Mouse (Mus musculus) regulatory T cell (primary cell): Measurements from ENCODE around the gene Cradd.

Experiments
- in situ Hi-C: fragments of 300-600 bp; cut with MboI, MseI; formaldehyde crosslinking; loops from one replicate; pipeline ENCODE4 v1.15.1; 2025; ENCODE audit warnings: high pct_unique_total_duplicates

Gene Cradd

DNA sequence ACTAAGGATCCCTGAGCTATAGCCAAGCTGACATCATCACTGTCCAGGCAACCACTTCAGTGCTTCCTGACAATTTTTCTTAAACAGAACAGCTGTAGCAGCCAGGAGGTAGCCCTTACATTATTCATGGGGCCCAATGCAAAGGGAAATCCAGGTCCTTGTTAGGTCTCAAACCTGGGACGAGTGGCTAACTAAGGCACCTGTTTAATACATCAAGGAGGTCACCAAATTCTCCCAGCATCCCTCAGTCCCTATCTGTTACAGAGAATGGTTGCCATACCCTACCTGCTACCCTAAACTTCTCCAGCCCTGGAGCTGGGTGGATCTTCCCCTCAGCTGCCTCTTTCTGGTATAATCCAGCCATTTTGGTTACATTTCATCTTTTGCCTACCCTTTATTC is 10.9 kb upstream of the Cradd start:
- in situ Hi-C loops = no loop called here

DNA sequence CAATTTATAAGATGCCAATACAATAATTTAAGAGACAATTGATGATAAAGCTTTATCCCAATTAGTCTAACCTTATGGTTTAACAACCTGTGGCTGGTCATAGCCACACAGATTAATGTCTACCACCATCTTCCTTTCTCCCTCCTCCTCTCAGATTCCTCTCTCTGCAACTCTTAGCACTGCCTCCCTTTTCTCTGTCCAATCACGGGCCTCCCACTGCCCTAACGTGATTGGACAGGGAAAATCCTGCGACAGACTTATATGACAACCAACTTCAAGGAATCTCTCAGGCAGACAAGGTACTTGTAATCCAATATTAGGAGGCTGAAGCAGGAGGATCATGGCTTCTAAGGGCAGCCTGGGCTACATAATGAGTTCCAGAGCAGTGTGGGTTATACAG is 8.7 kb upstream of the Cradd start:
- in situ Hi-C loops = no loop called here

DNA sequence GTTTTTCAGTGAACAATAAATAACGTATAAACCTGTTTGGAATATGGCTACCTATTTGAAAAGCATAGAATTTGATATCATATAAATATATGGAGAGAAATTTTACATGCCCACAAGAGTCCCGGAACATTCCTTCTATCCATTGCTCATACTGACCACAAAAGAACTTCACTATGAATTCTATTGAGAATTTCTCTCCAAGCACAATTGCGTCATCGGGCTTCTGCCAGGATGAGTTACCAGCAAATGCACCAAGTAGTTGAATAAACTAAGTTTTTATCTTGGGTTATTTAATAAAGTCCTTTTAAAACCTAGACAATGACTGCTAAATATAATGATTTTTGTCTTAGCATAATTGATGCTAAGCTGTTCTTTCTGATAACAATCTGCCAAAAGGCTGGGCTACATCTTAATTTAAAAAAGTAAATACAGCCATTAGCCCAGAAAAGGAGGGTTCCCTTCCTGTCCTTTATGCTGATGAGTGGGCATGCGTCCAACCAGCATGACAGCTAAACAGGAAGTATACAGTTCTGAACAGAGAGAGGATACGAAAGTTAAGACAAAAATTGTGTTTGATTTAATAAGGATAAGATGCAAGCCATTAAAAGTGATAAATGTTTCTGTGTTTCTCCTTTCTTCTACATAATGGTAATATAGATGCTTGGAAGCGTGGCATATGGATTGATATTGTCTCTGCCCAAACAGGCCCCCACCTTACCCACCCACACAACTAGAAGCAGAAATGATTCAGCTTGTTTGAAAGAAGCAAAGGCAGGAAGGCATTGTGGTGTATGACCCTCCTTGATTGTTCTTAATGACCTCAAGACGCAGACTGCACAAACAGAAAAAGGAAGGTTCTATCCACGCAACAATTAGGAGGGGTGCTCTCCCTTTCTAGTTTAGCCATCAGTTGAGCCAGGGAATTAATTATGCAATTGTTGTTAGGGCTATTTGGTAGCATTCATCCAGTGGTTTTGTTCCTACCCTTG is 6.7 kb upstream of the Cradd start:
- in situ Hi-C loops = no loop called here

DNA sequence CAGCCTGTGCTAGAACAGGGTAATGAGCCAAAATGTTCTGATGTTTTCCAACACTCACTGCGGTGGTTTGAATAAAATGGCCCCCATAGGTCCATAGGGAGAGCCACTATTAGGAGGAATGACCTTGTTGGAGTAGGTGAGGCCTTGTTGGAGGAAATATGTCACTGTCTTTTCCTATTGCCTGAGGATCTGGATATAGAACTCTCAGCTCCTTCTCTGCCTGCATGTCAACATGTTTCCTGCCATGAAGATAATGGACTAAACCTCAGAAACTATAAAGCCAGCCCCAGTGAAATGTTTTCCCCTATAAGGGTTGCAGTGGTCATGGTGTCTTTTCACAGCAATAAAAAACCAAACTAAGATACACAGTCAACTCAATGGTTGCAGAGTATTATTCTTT is 6.0 kb upstream of the Cradd start:
- in situ Hi-C loops = no loop called here

DNA sequence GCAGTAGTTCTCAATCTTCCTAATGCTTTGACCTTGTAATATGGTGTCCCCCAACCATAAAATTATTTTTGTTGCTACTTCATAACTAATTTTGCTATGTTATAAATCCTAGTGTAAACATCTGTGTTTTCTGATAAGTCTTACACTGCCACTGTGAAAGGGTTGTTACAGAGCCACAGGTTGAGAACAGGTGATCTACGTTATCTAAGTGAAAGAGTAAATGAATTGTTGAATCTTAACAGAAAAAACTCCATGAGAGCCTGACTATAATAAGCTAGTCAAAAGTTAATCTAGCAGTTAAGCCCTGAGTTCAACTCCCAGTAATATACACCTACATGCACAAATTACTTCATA is 322 bp upstream of the Cradd start:
- in situ Hi-C loops = loop anchor here (5.0 kb wide), 2 partner anchors 62 to 93 kb away; partner anchors contain the start of gene Socs2

DNA sequence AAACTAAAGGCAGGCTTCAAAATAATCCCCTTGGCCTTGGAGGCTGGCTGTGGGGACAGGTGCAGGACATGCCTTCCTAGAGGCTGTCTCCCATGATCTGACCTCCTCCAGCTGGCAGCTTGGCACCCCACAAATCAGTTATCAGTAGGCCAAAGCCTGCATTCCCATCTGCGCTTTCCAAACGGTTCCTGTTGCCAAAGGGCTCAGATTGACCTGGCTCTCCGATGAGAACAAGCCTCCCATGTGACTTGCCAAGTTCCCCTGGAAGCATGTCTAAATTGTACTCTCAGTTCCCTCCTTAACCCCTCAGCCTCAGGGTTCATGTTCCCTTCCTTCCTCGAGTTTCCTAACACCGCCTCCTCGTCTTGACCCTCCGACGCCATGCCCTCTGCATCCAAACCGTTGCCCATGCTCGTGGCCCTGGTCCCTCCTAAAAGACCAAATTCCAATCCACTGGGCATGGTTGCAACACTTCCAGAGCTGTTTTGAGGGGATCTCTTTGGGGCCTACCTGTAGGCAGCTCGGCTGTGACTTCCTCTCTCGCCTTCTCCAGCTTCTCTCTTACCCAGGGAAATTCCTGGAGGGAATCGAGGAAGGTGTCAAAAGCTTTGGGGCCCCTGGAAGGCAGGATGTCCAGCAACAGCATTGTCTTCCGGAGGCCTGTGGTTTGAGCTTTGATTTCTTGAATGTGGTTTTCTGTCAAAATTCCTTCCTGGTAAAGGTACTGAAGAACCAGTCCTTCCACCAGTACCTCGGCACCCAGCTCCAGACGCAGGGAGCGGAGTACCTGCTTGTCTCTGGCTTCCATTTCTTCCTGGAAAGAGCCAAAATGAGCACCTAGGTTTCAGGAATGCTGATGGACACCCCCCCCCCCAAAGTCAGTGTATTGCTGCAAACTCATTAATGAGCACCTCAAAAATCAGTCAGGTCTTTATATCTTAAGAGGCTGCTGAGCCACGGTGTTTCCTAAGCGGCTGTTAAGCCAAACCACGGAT is 1.6 kb downstream of the Cradd start:
- in situ Hi-C loops = loop anchor here (5.0 kb wide), 2 partner anchors 60 to 95 kb away; partner anchors contain the start of gene Socs2

DNA sequence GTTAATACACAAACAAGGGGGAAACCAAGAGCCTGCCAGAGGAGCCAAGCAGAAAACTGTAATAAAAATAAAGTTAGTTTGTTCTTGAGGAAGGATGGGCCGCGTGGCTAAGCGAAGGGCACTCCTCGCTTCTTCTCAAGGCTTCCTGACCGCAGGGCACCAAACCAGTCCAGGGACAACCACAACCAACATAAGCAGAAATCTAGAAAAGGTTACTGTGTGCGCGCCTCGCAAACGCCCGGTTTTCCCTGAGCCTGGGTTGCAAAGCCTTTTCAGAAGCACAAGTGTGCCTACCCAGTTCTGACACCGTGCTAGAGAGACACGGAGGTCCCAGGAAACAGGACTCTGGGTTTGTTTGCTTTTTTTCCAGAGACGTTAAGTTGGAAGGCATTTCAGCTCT is 4.9 kb downstream of the Cradd start:
- in situ Hi-C loops = no loop called here

DNA sequence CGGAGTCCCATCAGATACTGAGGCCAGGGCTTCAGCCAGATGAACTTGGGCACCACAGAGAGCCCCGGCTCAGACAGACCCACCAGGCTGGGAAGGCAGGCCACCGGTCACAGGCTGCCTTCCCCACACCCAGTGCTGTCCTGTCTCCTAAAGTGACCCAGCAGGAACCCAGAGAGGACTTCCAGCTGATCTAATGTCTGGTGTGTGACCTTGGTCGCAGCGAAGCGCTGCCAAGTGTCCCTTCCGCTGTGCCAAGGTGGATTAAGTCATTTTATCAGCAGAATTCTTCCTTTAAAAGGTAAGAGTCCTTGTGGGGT is 5.6 kb downstream of the Cradd start:
- in situ Hi-C loops = no loop called here

DNA sequence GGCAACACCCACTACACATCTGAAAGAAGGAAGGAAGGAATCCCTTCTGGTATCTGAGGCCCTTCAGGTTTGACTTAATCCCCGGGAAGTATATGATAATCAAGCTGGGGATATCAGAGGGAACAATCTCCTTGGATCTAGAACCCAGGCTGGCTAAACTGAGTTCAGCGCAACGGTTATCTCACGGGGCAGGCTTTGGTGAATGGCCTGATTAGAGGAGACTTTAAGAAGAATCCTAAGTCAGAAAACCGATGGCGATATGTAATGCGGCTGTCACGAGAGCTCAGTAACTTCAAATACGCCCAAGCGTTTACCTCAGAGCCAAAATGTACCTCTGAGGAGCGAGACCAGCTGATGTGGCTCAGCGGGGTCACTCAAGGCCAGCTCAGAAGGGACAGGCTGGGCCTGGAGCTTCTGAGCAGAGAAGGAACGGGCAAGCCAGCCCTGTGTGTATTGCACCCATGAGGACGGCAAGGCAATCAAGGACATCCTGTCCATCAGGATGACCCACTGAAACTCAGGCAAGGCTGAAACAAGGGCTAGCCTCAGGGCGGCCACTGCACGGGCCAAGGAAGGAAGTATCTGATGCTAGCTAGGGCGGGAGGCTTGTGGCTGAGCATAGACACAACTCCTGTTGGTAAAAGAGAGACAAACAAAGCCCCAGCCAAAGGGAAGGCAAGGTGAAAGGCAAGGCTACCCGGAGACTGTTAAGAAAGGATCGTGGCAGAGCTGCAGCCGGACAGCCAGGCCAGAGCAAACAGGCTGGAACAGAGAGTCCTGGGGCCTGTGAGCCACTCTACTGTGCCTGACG is 6.1 kb downstream of the Cradd start:
- in situ Hi-C loops = no loop called here

DNA sequence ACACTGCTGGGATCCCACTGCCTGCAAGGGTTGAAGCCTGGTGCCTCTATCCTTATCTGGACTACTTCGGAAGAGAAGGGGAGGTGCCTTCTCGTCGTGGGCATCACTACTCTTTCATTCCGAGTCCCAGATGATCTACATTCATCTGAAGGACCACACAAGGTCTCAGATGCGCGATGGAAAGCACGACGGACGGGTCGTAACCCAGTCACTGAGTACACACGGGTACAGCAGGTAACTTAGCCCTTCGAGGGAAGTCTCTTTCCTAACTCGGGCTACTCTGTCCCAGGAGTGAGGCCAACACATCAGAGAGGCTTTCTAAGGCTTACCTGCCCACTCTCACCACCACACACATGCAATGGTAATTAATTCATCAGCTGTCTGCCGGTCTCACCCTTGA is 6.8 kb downstream of the Cradd start:
- in situ Hi-C loops = no loop called here

DNA sequence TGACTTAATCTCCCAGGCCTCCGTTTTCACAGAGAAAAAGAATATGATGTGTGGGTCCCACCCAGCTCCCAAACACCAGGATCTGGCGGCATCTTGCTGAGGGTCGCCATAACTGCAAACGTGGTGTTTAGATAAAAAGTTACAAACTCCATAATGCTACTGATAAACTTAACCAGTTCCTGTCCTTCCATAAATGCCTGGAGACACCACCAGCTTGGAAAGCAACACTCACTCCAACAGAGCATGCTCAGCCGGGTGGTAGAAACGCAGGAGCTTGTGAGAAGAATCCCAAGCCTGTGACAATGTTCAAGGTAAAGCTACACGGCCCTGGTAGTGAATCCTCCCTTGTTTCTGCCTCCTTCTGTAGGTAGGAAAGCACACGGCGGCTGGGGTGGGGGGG is 7.3 kb downstream of the Cradd start:
- in situ Hi-C loops = no loop called here

DNA sequence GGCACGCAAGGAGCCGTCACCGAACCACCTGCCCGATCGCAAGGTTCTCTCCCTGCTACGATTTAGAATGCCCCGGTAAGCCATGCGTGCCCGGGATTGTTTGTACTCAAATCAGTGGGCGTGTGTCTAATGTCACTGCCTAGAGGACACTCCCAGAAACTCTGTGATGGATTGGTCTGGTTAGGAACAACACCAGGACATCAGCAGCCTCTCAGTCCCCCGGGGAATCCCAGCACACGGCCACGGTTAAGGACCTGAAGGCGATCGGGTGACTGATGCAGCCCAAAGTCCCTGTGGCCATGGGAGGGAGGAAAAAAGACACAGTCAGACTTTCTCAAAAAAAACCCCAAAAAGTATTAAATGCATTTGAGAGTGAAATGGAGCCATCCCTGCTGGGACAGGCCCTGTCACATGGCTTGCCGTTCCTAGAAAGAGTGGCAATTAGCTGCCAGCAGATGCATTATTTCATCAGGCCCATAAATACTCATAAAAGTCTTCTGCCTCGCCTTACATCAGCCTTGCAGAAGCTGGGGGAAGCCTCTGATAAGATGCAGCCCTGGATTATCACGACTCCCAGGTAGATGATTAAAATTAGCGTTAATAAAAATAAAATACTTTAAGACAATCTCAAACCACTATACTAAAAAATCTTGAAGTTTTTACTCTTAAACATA is 8.0 kb downstream of the Cradd start:
- in situ Hi-C loops = no loop called here

DNA sequence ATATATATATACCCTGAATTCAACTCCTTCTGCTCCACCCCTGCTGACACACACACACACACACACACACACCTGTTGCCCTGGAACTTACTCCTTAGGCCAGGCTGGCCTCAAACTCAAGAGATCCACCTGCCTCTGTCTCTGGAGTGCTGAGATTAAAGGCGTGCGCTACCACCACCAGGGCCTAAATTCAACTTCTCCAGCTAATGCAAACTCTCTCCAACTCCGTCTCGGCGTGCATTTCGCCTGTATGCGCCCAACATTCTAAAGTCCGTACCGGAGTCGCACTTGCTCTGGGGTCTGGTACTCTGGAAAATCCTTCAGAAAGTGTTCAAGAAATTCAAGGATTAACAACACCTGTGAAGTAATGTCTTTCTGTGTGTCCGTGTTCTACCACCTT is 8.6 kb downstream of the Cradd start:
- in situ Hi-C loops = no loop called here

DNA sequence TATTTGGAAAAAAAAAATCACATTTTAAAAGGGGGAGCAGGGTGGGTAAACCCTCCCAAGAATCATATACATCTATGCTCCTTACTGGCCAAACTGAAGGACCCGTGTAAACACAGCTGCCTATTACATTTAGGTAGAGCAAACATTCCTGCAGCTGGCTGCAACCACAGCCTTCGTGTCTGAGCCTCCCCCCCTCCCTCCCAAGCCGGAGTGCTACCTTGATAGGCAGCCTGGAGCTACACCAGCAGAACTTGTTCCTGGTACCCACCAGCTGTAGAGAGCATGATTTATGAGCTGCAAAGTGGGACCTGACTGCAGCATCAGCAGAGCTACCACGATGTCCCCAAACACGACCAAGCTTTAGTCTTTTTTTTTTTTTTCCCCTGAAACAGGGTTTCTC is 9.9 kb downstream of the Cradd start:
- in situ Hi-C loops = no loop called here

DNA sequence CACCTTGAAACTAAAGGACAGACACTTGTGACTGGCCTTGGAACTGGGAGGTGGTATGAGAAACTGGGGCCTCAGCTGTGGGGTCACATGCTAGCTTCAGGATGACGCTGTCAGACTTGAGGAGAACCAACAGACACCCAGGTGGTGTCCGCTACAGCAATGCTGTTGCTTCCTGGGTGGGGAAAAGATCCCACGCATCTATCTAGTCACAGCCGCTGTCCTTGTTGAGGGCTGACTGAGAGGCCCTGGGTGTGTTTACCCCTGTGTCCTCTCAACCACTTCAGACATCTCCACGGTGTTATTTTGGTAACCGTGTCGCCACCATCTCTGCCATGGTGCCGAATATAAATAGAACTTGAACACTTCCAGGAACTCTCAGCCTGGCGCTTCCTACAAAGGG is 10.4 kb downstream of the Cradd start:
- in situ Hi-C loops = no loop called here

DNA sequence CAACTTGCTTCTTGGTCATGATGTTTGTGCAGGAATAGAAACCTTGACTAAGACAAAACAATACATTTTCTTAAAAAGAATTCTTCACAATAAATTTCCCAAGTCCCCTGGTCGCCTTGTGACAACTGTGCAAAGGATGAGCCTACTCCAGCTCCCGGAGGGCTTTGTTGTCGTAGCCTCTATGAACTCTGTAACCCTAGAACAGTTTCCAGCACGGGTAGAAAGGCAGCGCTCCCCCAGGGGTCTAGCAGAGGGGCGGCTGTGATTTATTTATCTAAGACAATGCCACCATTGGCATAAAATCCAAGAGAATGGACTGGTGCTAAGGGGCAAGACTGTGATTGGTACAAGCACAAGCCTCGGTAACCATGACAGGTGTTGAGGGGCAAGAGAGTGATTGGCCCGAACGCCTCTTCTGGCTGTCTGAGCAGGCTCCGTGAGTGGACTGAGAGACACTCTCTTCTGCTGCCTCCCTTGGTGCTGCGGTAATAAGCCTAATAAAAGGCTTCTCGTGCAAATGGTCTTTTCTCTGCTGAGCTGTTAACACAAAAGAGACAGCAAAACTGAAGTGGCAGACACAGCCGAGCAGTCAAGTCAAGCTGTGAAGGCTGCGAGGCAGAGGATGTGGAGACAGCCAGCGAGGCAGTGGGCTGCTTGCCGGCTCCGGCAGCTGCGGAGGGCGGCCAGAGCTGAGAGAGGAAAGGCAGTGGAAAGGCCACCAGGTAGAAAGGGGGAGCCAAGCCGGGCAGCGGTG is 13.1 kb downstream of the Cradd start:
- in situ Hi-C loops = no loop called here

DNA sequence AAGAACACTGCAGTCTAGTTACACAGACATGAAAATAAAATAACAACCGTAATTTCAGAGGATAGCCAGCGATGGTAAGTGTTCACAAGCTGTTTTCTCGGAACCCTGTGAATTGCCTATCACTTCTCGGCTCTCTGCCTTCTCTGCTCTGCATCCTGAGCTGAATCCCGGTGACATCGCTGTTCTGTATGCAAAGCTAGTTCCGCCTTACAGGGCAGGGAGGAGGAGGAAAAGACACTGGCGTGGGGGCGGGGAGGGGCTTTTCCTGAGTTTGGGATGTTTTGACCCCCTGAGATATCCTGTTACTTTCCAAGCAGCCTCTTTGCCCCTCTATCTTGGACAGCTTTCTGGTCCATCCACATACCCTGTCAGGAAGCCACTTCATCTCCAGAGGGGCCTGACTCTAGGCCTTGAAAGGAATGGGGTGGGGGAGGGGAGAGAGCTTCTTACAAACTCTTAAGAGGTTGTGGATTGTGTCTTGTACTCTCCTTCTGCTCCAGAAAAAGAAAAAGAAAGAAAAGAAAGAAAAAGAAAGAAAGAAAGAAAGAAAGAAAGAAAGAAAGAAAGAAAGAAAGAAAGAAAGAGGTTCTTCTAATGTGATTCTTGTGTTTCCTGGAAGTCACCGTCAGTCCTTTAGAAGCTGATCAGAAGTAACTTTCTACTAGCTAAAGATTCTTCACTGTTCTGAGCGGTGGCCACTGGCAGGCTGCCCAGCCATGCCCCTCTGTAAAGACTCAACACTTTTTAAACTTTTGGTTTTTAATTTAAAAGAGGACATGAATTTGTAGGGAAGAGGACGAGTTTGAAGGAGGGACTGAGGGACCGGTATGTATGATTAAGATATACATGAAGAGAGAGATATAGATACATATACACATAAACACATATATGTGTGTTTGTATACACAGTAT is 14.3 kb downstream of the Cradd start:
- in situ Hi-C loops = no loop called here

DNA sequence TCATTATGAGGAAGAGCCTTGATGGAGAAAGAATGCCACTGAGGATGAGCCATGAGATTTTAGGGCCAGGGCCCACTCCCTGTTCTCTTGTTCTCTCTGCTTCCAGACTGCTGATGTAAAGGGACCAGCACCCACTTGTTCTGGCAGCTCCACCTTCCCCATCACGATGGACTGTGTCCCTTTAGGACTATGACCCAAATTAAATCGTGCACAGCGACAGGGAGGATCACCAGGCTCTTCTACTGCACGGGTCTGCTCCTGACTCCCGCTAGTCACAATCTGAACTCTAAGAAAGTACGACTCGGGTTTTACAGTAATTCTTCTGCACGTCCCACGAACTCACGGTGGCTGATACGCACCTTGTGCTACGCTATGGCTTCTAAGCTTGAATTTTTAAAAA is 14.9 kb downstream of the Cradd start:
- in situ Hi-C loops = no loop called here

DNA sequence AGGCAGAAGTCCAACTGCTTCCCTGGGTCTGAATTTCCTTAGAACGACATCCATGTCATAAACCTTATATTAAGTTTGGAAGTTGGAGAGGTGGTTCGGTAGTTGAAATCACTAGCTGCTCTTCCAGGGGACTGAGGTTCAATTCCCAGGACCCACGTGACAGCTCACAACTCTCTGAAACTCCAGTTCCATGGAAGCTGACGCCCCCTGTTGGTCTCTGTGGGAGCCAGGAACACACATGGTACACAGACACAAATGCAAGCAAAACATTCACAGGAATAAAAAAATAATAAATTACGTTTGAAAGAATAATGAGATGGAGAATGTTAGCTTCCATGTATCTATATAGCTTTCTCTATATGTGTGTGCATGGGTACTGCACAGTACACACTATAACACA is 16.0 kb downstream of the Cradd start:
- in situ Hi-C loops = no loop called here
